16 mouse cellular contexts compared by ENCODE assay signal in the genomic region with DNA sequence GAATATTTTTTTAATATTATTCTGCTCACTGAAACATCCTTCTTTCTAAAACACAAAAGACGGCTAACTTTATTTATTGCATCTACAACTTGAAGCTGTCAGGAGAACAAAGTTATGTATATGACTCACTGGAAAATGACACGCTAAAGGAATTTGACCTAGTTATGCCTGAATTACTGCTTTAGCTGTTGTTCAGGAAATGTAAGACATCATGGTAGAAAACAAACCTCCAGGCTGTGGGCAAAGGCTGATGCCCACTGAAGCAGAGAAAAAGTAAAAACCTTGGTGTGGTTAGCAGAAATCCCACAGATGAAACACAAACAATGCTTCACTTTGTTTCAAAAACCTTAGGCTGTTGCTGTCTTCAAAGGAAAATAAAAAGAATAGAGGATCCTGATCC.
"Had no signal": no experiment of that assay in that cellular context is flagged by ENCODE, and none has a peak within 500 bp of the region (broad histone marks: within the 10 kb centered on the region; RNA-seq: fewer than 3 reads in every experiment).

No protein-coding gene starts in this region.

- H3K27ac ChIP-seq: liver, embryonic 14.5 days; midbrain, embryonic 13.5 days; midbrain, embryonic 15.5 days; neural tube, embryonic 12.5 days; stomach, embryonic 15.5 days; stomach, postnatal 0 days had no signal

- DNase-seq: lung, adult 18-20 months; lung, embryonic 14.5 days; lung, postnatal 10 days; lung, postnatal 4 days; right cerebral cortex, adult 18-20 months; right cerebral cortex, postnatal 14 days; thymus, adult 2 months; thymus, postnatal 36 days had no signal

- H3K36me3 ChIP-seq: midbrain, embryonic 13.5 days; midbrain, embryonic 15.5 days; neural tube, embryonic 12.5 days; stomach, embryonic 15.5 days had no signal

- H3K9ac ChIP-seq: liver, embryonic 14.5 days; lung, embryonic 14.5 days; midbrain, embryonic 13.5 days; midbrain, embryonic 15.5 days; neural tube, embryonic 12.5 days; stomach, embryonic 15.5 days had no signal

- H3K27me3 ChIP-seq: megakaryocyte, embryonic 14.5 days; midbrain, embryonic 13.5 days; midbrain, embryonic 15.5 days; neural tube, embryonic 12.5 days; stomach, embryonic 15.5 days had no signal

- H3K4me3 ChIP-seq: megakaryocyte, embryonic 14.5 days; midbrain, embryonic 13.5 days; midbrain, embryonic 15.5 days; neural tube, embryonic 12.5 days; stomach, embryonic 15.5 days had no signal

- H3K9me3 ChIP-seq: megakaryocyte, embryonic 14.5 days; midbrain, embryonic 13.5 days; midbrain, embryonic 15.5 days; neural tube, embryonic 12.5 days; stomach, embryonic 15.5 days had no signal

- H3K4me1 ChIP-seq: megakaryocyte, embryonic 14.5 days; midbrain, embryonic 13.5 days; midbrain, embryonic 15.5 days; neural tube, embryonic 12.5 days; stomach, embryonic 15.5 days had no signal

- H3K4me2 ChIP-seq: lung, embryonic 14.5 days; midbrain, embryonic 11.5 days; midbrain, embryonic 13.5 days; midbrain, embryonic 15.5 days; neural tube, embryonic 12.5 days; stomach, embryonic 15.5 days had no signal

- ATAC-seq: midbrain, embryonic 13.5 days; midbrain, embryonic 15.5 days had no signal
